Mouse (Mus musculus): ENCODE results near the gene Ptprg. TPM values are rescaled to one million over a fixed set of nuclear protein-coding genes. Genes with fewer than 3 reads are reported as not detected.

The Ptprg gene
- polyA plus RNA-seq, 1 experiment from 2014 or later = 47.9 TPM

DNA sequence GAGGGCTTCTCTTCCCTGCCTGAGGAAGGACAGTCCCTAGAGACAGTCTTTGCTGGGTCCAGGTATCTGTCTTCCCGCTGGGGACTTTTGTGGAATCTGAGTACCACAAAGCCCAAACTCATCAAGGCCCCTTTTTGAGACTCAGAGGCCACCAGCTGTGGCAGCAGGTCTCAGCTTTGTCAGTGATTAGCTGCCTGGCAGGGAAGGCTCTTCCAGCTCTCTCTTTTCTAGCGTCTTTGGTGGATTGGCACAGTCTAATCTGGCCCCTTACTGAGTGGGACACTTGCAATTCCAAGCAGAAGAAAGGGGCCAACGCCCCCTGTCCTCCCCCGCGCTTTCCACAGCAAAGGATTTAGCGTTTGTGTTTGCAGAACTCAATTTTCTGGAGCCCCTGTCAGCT is 117.5 kb downstream of the Ptprg start:
- Histone ChIP-seq H3K27ac (no peak overlapping the region), H3K4me3 (no peak overlapping the region), H3K4me2 (replicated peaks) (no peak overlapping the region), H3K36me3 (no peaks in the 10 kb centered on the region), H3K27me3 (no peaks in the 10 kb centered on the region), H3K9me3 (no peaks in the 10 kb centered on the region), H3K9ac (no peak overlapping the region), H3K4me1 (peaks cover 20% of the 10 kb centered on the region)
- WGBS = 13% methylated on average over 6 of the region's 6 CpGs
- no peak for ATAC-seq (ENCODE audit: insufficient number of reproducible peaks, insufficient read depth, low FRiP score, low TSS enrichment)

GRCm38 (mm10) chr14:11672981-11673547 is 119.7 kb downstream of the Ptprg start:
- no peak overlapping the region for H3K9ac ChIP-seq
- H3K9me3 ChIP-seq = no peaks in the 10 kb centered on the region
- no peak overlapping the region for H3K27ac ChIP-seq
- no peak overlapping the region for H3K4me3 ChIP-seq
- H3K4me2 ChIP-seq (replicated peaks) = no peak overlapping the region
- peaks cover 10% of the 10 kb centered on the region; the same call in 1 of the 2 replicates for H3K4me1 ChIP-seq
- ATAC-seq (ENCODE audit: insufficient number of reproducible peaks, insufficient read depth, low FRiP score, low TSS enrichment) = no peak
- no peaks in the 10 kb centered on the region for H3K36me3 ChIP-seq
- no peaks in the 10 kb centered on the region for H3K27me3 ChIP-seq
- WGBS = 84% methylated on average over 3 of the region's 3 CpGs

GRCm38 (mm10) chr14:11678201-11678600 is 124.9 kb downstream of the Ptprg start:
- Histone ChIP-seq H3K36me3 (no peaks in the 10 kb centered on the region), H3K27me3 (no peaks in the 10 kb centered on the region), H3K4me2 (replicated peaks) (no peak overlapping the region), H3K27ac (no peak overlapping the region), H3K9ac (no peak overlapping the region), H3K4me3 (no peak overlapping the region), H3K9me3 (no peaks in the 10 kb centered on the region), H3K4me1 (peaks cover 19% of the 10 kb centered on the region)
- no peak for ATAC-seq (ENCODE audit: insufficient number of reproducible peaks, insufficient read depth, low FRiP score, low TSS enrichment)
- WGBS = 82% methylated on average over 4 of the region's 4 CpGs

GRCm38 (mm10) chr14:11679741-11680140 is 126.4 kb downstream of the Ptprg start:
- no peak overlapping the region for H3K4me2 ChIP-seq (replicated peaks)
- H3K4me3 ChIP-seq = no peak overlapping the region
- H3K9ac ChIP-seq = no peak overlapping the region
- no peaks in the 10 kb centered on the region for H3K36me3 ChIP-seq
- H3K4me1 ChIP-seq = peaks cover 30% of the 10 kb centered on the region
- H3K9me3 ChIP-seq = no peaks in the 10 kb centered on the region
- no peak for ATAC-seq (ENCODE audit: insufficient number of reproducible peaks, insufficient read depth, low FRiP score, low TSS enrichment)
- no peaks in the 10 kb centered on the region for H3K27me3 ChIP-seq
- whole genome bisulfite sequencing = 70% methylated on average over 3 of the region's 3 CpGs
- H3K27ac ChIP-seq = no peak overlapping the region

DNA sequence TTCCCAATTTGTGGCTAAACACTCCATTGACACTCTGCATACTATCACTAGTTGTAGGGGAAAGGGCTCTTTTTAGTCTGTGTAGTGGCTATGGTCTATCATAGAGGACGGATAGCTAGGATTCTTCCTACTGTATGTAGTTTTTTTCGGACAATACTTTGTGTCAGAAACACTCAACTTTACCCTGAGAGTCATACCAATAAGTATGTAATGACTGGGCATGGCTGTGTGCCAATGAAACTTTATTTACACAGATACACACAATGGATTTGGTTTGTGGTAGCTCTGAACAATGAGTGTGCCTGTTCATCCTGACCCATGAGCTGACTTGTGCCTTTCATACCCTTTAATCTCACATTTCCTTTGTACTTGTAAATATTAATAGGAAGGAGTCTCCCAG is 127.3 kb downstream of the Ptprg start:
- H3K36me3 ChIP-seq = no peaks in the 10 kb centered on the region
- H3K4me3 ChIP-seq = no peak overlapping the region
- H3K9me3 ChIP-seq = no peaks in the 10 kb centered on the region
- no peak overlapping the region for H3K9ac ChIP-seq
- H3K4me2 ChIP-seq (replicated peaks) = no peak overlapping the region
- ATAC-seq (ENCODE audit: insufficient number of reproducible peaks, insufficient read depth, low FRiP score, low TSS enrichment) = no peak
- H3K27ac ChIP-seq = no peak overlapping the region
- WGBS = 75% methylated on average over 2 of the region's 2 CpGs
- H3K27me3 ChIP-seq = no peaks in the 10 kb centered on the region
- H3K4me1 ChIP-seq = peaks cover 30% of the 10 kb centered on the region

- H3K9me3 ChIP-seq = no peaks in the 10 kb centered on the region
- WGBS = 26% methylated on average over 3 of the region's 3 CpGs
- H3K27ac ChIP-seq = 0 out of 2 replicates have a peak overlapping the region, but pooled peaks have one; percentile 36
- no peaks in the 10 kb centered on the region for H3K36me3 ChIP-seq
- H3K27me3 ChIP-seq = no peaks in the 10 kb centered on the region
- no peak overlapping the region for H3K9ac ChIP-seq
- no peak overlapping the region for H3K4me3 ChIP-seq
- H3K4me2 ChIP-seq (replicated peaks) = no peak overlapping the region
- no peak for ATAC-seq (ENCODE audit: insufficient number of reproducible peaks, insufficient read depth, low FRiP score, low TSS enrichment)
- H3K4me1 ChIP-seq = peaks cover 30% of the 10 kb centered on the region
Observed at GRCm38 (mm10) chr14:11682441-11682840, 129.1 kb downstream of the Ptprg start.

- Histone ChIP-seq H3K27ac (peak overlapping the region; percentile 26; the same call in 1 of the 2 replicates), H3K4me1 (peaks cover 33% of the 10 kb centered on the region), H3K4me3 (no peak overlapping the region), H3K27me3 (no peaks in the 10 kb centered on the region), H3K4me2 (replicated peaks) (no peak overlapping the region), H3K36me3 (no peaks in the 10 kb centered on the region), H3K9me3 (no peaks in the 10 kb centered on the region), H3K9ac (no peak overlapping the region)
- 22% methylated on average over 10 of the region's 10 CpGs for WGBS
- no peak for ATAC-seq (ENCODE audit: insufficient number of reproducible peaks, insufficient read depth, low FRiP score, low TSS enrichment)
Observed at GRCm38 (mm10) chr14:11683386-11684081, 130.2 kb downstream of the Ptprg start.

DNA sequence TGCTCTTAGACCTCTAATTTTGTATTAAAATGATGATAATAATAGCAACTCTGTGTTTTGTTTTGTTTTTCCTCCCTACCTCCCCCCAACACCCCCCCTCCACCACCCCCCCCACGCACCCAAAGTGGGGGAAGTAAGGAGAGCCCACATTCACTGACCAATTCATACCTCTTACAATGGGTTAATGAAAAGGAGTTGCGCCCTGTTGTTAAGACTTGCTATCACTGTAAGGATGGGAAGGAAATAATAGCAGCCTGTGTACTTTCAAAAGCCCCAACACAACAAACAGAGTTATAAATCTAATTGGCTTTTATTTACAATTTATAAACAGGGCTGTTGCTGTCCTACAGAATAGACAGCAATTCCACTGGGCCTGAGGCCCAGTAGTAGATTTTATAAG is 130.8 kb downstream of the Ptprg start:
- H3K9me3 ChIP-seq = no peaks in the 10 kb centered on the region
- H3K27ac ChIP-seq = peak overlapping the region; percentile 26; the same call in 1 of the 2 replicates
- no peaks in the 10 kb centered on the region for H3K27me3 ChIP-seq
- H3K9ac ChIP-seq = no peak overlapping the region
- no peak overlapping the region for H3K4me3 ChIP-seq
- H3K4me1 ChIP-seq = peaks cover 37% of the 10 kb centered on the region
- WGBS = 54% methylated on average over 2 of the region's 2 CpGs
- no peak overlapping the region for H3K4me2 ChIP-seq (replicated peaks)
- no peaks in the 10 kb centered on the region for H3K36me3 ChIP-seq
- no peak for ATAC-seq (ENCODE audit: insufficient number of reproducible peaks, insufficient read depth, low FRiP score, low TSS enrichment)

DNA sequence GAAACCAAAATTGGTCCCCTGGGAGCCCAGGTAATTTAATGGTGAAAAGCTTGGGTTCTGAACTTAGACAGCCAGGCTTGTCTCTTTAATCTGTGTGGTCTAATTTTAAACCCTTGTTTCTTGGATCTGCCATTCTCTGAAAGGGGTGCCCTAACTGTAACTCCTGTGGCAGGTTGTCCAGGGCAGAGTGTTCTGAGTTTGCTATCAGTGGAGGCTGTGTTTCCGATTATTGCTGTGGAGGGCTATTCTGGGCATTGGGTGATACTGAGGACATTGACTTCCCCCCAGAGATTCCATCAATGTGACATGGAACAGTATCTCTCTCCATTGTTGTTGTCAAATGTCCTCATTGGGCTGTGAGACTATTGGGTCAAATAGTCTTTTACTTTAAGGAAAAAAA is 134.2 kb downstream of the Ptprg start:
- Histone ChIP-seq H3K9ac (no peak overlapping the region), H3K4me2 (replicated peaks) (no peak overlapping the region), H3K4me1 (peaks cover 27% of the 10 kb centered on the region), H3K36me3 (no peaks in the 10 kb centered on the region), H3K4me3 (no peak overlapping the region), H3K9me3 (no peaks in the 10 kb centered on the region), H3K27me3 (no peaks in the 10 kb centered on the region), H3K27ac (no peak overlapping the region)
- no peak for ATAC-seq (ENCODE audit: insufficient number of reproducible peaks, insufficient read depth, low FRiP score, low TSS enrichment)
- 74% methylated on average over 1 of the region's 1 CpGs for WGBS

- 74% methylated on average over 6 of the region's 6 CpGs for WGBS
Observed at GRCm38 (mm10) chr14:11688142-11688541, 134.8 kb downstream of the Ptprg start.

GRCm38 (mm10) chr14:11690066-11690465 is 136.7 kb downstream of the Ptprg start:
- Histone ChIP-seq H3K4me3 (no peak overlapping the region), H3K4me1 (peaks cover 10% of the 10 kb centered on the region; the same call in 1 of the 2 replicates), H3K27me3 (no peaks in the 10 kb centered on the region), H3K9ac (no peak overlapping the region), H3K4me2 (replicated peaks) (no peak overlapping the region), H3K27ac (no peak overlapping the region), H3K9me3 (no peaks in the 10 kb centered on the region), H3K36me3 (no peaks in the 10 kb centered on the region)
- no peak for ATAC-seq (ENCODE audit: insufficient number of reproducible peaks, insufficient read depth, low FRiP score, low TSS enrichment)
- WGBS = 92% methylated on average over 1 of the region's 1 CpGs

More at GRCm38 (mm10) chr14:11688142-11688541, 134.8 kb downstream of the Ptprg start:
- ATAC-seq (ENCODE audit: insufficient number of reproducible peaks, insufficient read depth, low FRiP score, low TSS enrichment) = no peak
- no peak overlapping the region for H3K4me2 ChIP-seq (replicated peaks)
- peaks cover 21% of the 10 kb centered on the region for H3K4me1 ChIP-seq
- H3K4me3 ChIP-seq = no peak overlapping the region
- H3K27me3 ChIP-seq = no peaks in the 10 kb centered on the region
- H3K9me3 ChIP-seq = no peaks in the 10 kb centered on the region
- H3K27ac ChIP-seq = no peak overlapping the region
- H3K36me3 ChIP-seq = no peaks in the 10 kb centered on the region
- no peak overlapping the region for H3K9ac ChIP-seq

- Histone ChIP-seq H3K4me3 (no peak overlapping the region), H3K36me3 (no peaks in the 10 kb centered on the region), H3K27me3 (no peaks in the 10 kb centered on the region), H3K9me3 (no peaks in the 10 kb centered on the region), H3K9ac (no peak overlapping the region), H3K4me2 (replicated peaks) (no peak overlapping the region), H3K4me1 (peaks cover 10% of the 10 kb centered on the region; the same call in 1 of the 2 replicates), H3K27ac (no peak overlapping the region)
- no peak for ATAC-seq (ENCODE audit: insufficient number of reproducible peaks, insufficient read depth, low FRiP score, low TSS enrichment)
- 88% methylated on average over 3 of the region's 3 CpGs for WGBS
Observed at GRCm38 (mm10) chr14:11691531-11691930, 138.2 kb downstream of the Ptprg start.
